In the genomic region with DNA sequence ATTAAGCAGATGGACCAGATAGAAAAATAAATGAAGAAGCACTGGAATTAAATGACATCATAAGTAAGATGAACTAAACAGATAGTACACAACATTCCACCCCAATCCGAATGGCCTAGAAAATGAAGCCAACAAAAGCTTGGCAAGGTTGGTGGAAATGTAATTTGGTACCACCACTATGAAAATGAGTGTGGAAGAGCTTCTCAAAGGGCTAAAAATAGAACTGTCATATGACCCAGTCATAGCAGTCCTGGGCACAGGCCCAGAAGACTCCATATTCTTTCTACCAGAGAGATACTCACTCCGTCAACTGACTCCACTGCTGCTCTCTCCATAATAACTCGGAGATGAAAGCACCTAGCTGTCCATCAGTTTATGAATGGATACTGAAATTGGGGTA, we compare ENCODE assay signal across 21 mouse cellular contexts. TPM values are rescaled to one million over a fixed set of nuclear protein-coding genes. Genes with fewer than 3 reads are reported as not detected.
DNase-seq lines count a peak whose midpoint lies in the region; ATAC-seq and TF ChIP-seq lines count a peak whose summit lies in the region.
"Had no signal": no experiment of that assay in that cellular context is flagged by ENCODE, and none has a peak within 500 bp of the region (broad histone marks: within the 10 kb centered on the region; RNA-seq: fewer than 3 reads in every experiment).

No protein-coding gene starts in this region.

- no peaks in the 10 kb centered on the region for H3K79me2 ChIP-seq in CH12.LX (replicated peaks; ENCODE audit: control insufficient read depth, extremely low read depth, insufficient read depth, poor library complexity, severe bottlenecking)

- WGBS in hindbrain, postnatal 0 days = 75% methylated on average over 3 of the region's 3 CpGs
- 91% methylated on average over 3 of the region's 3 CpGs for WGBS in hindbrain, embryonic 10.5 days

- TF ChIP-seq RAD21 in CH12.LX (IDR thresholded peaks at IDR 0.05; ENCODE audit: low read depth, low read length) = no peak

- no peak for TF ChIP-seq POLR2A in CH12.LX (IDR thresholded peaks at IDR 0.05; ENCODE audit: low read depth, low read length)

- dilution Hi-C loops in CH12.LX (cut with MboI; ENCODE audit: extremely low pct_ligation_motif_present, extremely low pct_unique_long_range_greater_than_20kb, low sequenced_read_pairs) = no loop called here

- TF ChIP-seq CTCF in hindbrain, postnatal 0 days (IDR thresholded peaks at IDR 0.05; ENCODE audit: low read depth) = no peak
- TF ChIP-seq CTCF in CH12.LX (conservative IDR thresholded peaks at IDR 0.05 in 1 of 2, IDR thresholded peaks at IDR 0.05 in 1 of 2; ENCODE audit: low read depth in 2 of 2, low read length in 2 of 2) = no peak

- no peak overlapping the region for H3K4me2 ChIP-seq in hindbrain, postnatal 0 days (ENCODE audit: low read depth, low read length)
- H3K4me2 ChIP-seq in CH12.LX (ENCODE audit: insufficient read depth, low read depth, poor library complexity, severe bottlenecking) = no peak overlapping the region
- H3K4me2 ChIP-seq: hindbrain, embryonic 15.5 days; kidney, embryonic 15.5 days; liver, embryonic 12.5 days; midbrain, embryonic 13.5 days; neural tube, embryonic 13.5 days had no signal

- peaks cover 7% of the 10 kb centered on the region; the same call in 1 of the 2 replicates for H3K4me1 ChIP-seq in hindbrain, postnatal 0 days (ENCODE audit: insufficient read depth, low read length)
- H3K4me1 ChIP-seq in hindbrain, embryonic 10.5 days (replicated peaks) = peaks cover 7% of the 10 kb centered on the region
- H3K4me1 ChIP-seq in CH12.LX (ENCODE audit: control insufficient read depth in 1 of 2, insufficient read depth in 2 of 2) = peaks cover 0 to 11% of the 10 kb centered on the region in 2 experiments; a peak in 2 of 4 replicates
- H3K4me1 ChIP-seq: kidney, embryonic 15.5 days; liver, embryonic 12.5 days had no signal

- H3K36me3 ChIP-seq in hindbrain, postnatal 0 days (ENCODE audit: insufficient read depth, low read length) = no peaks in the 10 kb centered on the region
- H3K36me3 ChIP-seq in hindbrain, embryonic 10.5 days = no peaks in the 10 kb centered on the region
- no peaks in the 10 kb centered on the region for H3K36me3 ChIP-seq in CH12.LX (replicated peaks in 1 of 2; ENCODE audit: control insufficient read depth in 1 of 2, insufficient read depth in 1 of 2, low read length in 1 of 2)
- H3K36me3 ChIP-seq: forebrain, embryonic 10.5 days; G1E; hindbrain, embryonic 15.5 days; kidney, embryonic 15.5 days; liver, embryonic 12.5 days; midbrain, embryonic 13.5 days; neural tube, embryonic 13.5 days had no signal

- no peaks in the 10 kb centered on the region for H3K9me3 ChIP-seq in hindbrain, postnatal 0 days (ENCODE audit: low read length)
- no peaks in the 10 kb centered on the region for H3K9me3 ChIP-seq in hindbrain, embryonic 10.5 days
- H3K9me3 ChIP-seq in CH12.LX (replicated peaks; ENCODE audit: low read length) = no peaks in the 10 kb centered on the region
- H3K9me3 ChIP-seq: forebrain, embryonic 10.5 days; G1E; hindbrain, embryonic 15.5 days; kidney, embryonic 15.5 days; liver, embryonic 12.5 days; midbrain, embryonic 13.5 days; neural tube, embryonic 13.5 days had no signal

- no peak overlapping the region for H3K27ac ChIP-seq in hindbrain, postnatal 0 days
- no peak overlapping the region for H3K27ac ChIP-seq in hindbrain, embryonic 10.5 days
- no peak overlapping the region for H3K27ac ChIP-seq in CH12.LX (ENCODE audit: insufficient read depth, low read depth)
- H3K27ac ChIP-seq: forebrain, embryonic 10.5 days; hindbrain, embryonic 15.5 days; kidney, embryonic 15.5 days; liver, embryonic 12.5 days; midbrain, embryonic 13.5 days; neural tube, embryonic 13.5 days had no signal

- DNase-seq in gastrocnemius, adult 18-20 months (ENCODE audit: low spot score) = peak; percentile 45
- DNase-seq in gastrocnemius, postnatal 4 days (ENCODE audit: low spot score in 2 of 2) = no peak
- no peak for DNase-seq in hindbrain, postnatal 0 days (ENCODE audit: low spot score)
- no peak for DNase-seq in hindbrain, embryonic 10.5 days (ENCODE audit: low spot score)
- DNase-seq in CH12.LX (ENCODE audit: extremely low read depth) (no peak), adipocyte (ENCODE audit: low spot score) (peak; percentile 26)
- DNase-seq: embryo, embryonic 11 days; kidney, postnatal 4 days; lung, adult 2 months; right cerebral cortex, adult 18-20 months; thymus, postnatal 14 days had no signal

- ATAC-seq in hindbrain, postnatal 0 days = peak; percentile 66; the same call in 1 of the 2 replicates
- no peak for ATAC-seq in megakaryocyte-erythroid progenitor cell, adult 5-6 weeks (replicated peaks; ENCODE audit: low FRiP score, low TSS enrichment, poor library complexity, severe bottlenecking)
- ATAC-seq: CD4-positive, CD25-positive, alpha-beta regulatory T cell, adult 4 months; intestine, embryonic 16.5 days; liver, embryonic 12.5 days; midbrain, embryonic 13.5 days had no signal

- TF ChIP-seq EP300 in CH12.LX (IDR thresholded peaks at IDR 0.05; ENCODE audit: low read length) = no peak

- in situ Hi-C loops in CH12.LX (cut with MboI; ENCODE audit: low pct_ligation_motif_present, low pct_unique_long_range_greater_than_20kb, low sequenced_read_pairs) = no loop called here

- no peak overlapping the region for H3K9ac ChIP-seq in hindbrain, postnatal 0 days (replicated peaks; ENCODE audit: low read length)
- H3K9ac ChIP-seq in CH12.LX (ENCODE audit: insufficient read depth, low read depth) = no peak overlapping the region
- H3K9ac ChIP-seq: hindbrain, embryonic 15.5 days; kidney, embryonic 15.5 days; liver, embryonic 12.5 days; midbrain, embryonic 13.5 days; neural tube, embryonic 13.5 days had no signal

- H3K27me3 ChIP-seq in hindbrain, postnatal 0 days (ENCODE audit: insufficient read depth, low read length) = no peaks in the 10 kb centered on the region
- no peaks in the 10 kb centered on the region for H3K27me3 ChIP-seq in hindbrain, embryonic 10.5 days (ENCODE audit: insufficient read depth, poor library complexity, severe bottlenecking)
- H3K27me3 ChIP-seq in CH12.LX (replicated peaks) = no peaks in the 10 kb centered on the region
- H3K27me3 ChIP-seq: hindbrain, embryonic 15.5 days; kidney, embryonic 15.5 days; liver, embryonic 12.5 days; midbrain, embryonic 13.5 days had no signal

- H3K4me3 ChIP-seq in hindbrain, postnatal 0 days (ENCODE audit: low read length) = no peak overlapping the region
- H3K4me3 ChIP-seq in hindbrain, embryonic 10.5 days = no peak overlapping the region
- no peak overlapping the region for H3K4me3 ChIP-seq in CH12.LX (replicated peaks in 1 of 3; ENCODE audit: low read depth in 2 of 3, low read length in 2 of 3, poor library complexity in 1 of 3)
- H3K4me3 ChIP-seq: forebrain, embryonic 10.5 days; hindbrain, embryonic 15.5 days; kidney, embryonic 15.5 days; liver, embryonic 12.5 days; midbrain, embryonic 13.5 days; neural tube, embryonic 13.5 days had no signal

TF ChIP-seq in CH12.LX, 34 proteins besides CTCF, POLR2A, EP300 and RAD21:
- TF ChIP-seq ZC3H11A (IDR thresholded peaks at IDR 0.05; ENCODE audit: low read depth, low read length) (no peak), MAFK (IDR thresholded peaks at IDR 0.05; ENCODE audit: insufficient replicate concordance, low read length) (no peak), CHD2 (IDR thresholded peaks at IDR 0.05; ENCODE audit: low read length) (no peak), MEF2A (IDR thresholded peaks at IDR 0.05; ENCODE audit: borderline replicate concordance, low read depth, low read length) (0 out of 2 replicates have a peak, but pooled peaks have one; percentile 17), ZNF384 (IDR thresholded peaks at IDR 0.05; ENCODE audit: low read depth, low read length) (no peak), USF1 (IDR thresholded peaks at IDR 0.05; ENCODE audit: low read depth, low read length) (no peak), MAX (IDR thresholded peaks at IDR 0.05; ENCODE audit: low read length) (no peak), USF2 (conservative IDR thresholded peaks at IDR 0.05; ENCODE audit: low read depth, low read length) (no peak)

RNA-seq across cellular contexts. Expression of a gene that starts 26.7 kb away (rescaled TPM):
- 1 to 10 TPM; 2.5 to 2.6 TPM for total RNA-seq in gastrocnemius, adult 18-20 months (2021)
- total RNA-seq in gastrocnemius, postnatal 4 days (2021) = 1 to 10 TPM; 5.5 to 5.8 TPM
- 18.4 and 19.3 TPM in 2 replicates for total RNA-seq in hindbrain, postnatal 0 days (2014; rRNA removed)
- polyA plus RNA-seq in hindbrain, postnatal 0 days (2015; fragmentation: Nextera tagmentation; extraction: Ambion mirVana) = 10.2 and 10.5 TPM in 2 replicates
- 10.6 and 12.1 TPM in 2 replicates for polyA plus RNA-seq in hindbrain, embryonic 10.5 days (2016; fragmentation: Nextera tagmentation; extraction: Ambion mirVana)
- total RNA-seq in CH12.LX (2012; rRNA removed) = 7.7 and 8.1 TPM in 2 replicates
- total RNA-seq in CH12.LX (2014; rRNA removed) = 9.0 and 9.1 TPM in 2 replicates
- polyA plus RNA-seq in CH12.LX (2012; ENCODE audit: insufficient read length, low read depth) = 5.8 and 6.4 TPM in 2 replicates
- total RNA-seq in megakaryocyte-erythroid progenitor cell, adult 5-6 weeks (2014; fragmentation: Nextera tagmentation) = 4.7 and 8.5 TPM in 2 replicates
- 6.0 and 6.1 TPM in 2 replicates for total RNA-seq in megakaryocyte-erythroid progenitor cell, adult 5-6 weeks (2017)

Comparison
In these comparisons a context has a peak if more than half of its experiments do, and no peak if none do; other contexts are left out.
1. DNase-seq: peak in gastrocnemius, adult 18-20 months (single experiment) and adipocyte (single experiment); none in gastrocnemius, postnatal 4 days (0 of 2), hindbrain, postnatal 0 days (single experiment), hindbrain, embryonic 10.5 days (single experiment) and CH12.LX (single experiment).